Mouse (Mus musculus) adrenal gland, adult (tissue): ENCODE results near the gene Elp6.
A peak's percentile ranks its signal among the peaks of the same experiment; 100 is the strongest.
"Not testable (repeated sequence)": the region's sequence is repeated elsewhere in the genome, so short reads cannot be mapped to it uniquely, and the experiment has no call there.

ENCODE experiments used
- DNase-seq, 2 experiments: peaks; one replicate each; pipeline ENCODE4 v3.0.0; 2022 to 2023; ENCODE audit warnings: low spot score in 1 of 2; ENCODE audit not compliant: inconsistent age in 2 of 2

Gene Elp6

DNA sequence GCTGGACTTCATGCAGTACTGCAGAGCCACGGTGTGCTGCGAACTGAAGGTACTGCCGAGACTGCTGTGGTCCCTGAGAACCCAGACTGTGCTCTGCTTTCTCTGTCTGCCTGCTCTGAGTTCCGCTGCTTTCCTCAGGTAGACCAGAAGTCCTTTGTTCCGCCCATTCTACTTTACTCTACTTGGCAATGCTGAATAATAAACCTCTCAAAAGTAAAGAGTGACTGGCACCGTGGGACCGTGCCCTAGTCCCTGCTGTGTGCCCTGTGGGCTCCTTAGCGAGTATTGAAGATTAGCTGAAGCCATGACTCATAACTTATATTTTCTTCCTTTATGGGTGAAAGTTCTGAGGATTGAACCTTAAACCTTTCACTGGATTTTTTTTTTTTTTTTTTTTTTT lies 10.9 kb downstream of the Elp6 start:
- no peak for DNase-seq

DNA sequence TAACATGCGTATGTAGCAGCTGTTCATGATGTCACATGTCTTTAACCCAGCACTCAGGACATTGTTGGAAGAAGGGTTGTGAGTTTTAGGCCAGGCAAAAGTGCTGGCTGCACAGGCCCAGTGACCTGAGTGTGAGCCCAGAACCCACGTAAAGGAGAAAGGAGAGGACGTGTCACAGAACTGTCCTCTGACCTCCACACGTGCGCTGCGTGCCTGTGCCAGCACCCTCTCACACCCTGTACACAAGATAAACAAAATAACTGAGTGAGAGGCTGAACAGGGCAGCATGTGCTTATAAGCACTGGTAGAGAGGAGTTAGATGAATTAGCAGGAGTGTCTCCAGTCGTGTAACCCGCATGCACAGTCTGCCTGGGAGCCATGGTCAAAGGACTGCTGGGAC lies 11.5 kb downstream of the Elp6 start:
- no peak for DNase-seq

DNA sequence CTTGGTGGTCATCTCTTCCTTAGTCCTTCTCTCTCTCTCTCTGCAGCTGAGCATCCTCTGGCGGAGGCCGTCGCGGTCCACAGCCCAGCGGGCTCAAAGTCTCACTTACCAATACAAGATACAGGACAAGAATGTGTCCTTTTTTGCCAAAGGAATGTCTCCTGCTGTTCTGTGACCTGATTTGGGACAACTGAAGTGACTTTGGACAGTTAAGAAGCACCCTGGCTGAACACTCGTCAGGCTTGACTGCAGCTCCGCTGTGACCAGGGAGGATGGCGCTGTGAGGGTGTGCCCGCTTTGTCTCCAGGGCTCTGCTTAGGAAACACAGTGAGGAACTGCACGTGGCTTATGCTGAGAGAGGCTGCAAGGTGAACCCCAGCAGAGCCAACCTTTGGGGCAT lies 15.8 kb downstream of the Elp6 start:
- DNase-seq = no peak

DNA sequence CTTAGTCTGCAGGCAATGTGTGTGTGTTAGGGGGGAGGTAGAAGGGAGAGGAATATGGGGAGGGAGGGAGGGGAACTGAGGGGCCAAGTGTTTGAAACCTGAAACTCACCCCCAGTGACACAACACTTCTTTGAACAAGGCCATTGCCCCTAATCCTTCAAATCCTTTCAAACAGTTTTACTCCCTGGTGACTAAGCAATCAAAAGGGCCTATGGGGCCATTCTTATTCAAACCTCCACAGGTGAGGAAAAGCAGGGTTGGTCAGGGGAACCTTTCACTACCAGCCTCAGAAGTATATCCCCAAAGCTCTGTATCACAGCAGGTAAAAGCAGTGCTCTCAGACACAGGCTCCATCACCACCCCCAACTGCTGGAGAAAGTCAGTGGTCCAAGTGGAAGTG lies 18.0 kb downstream of the Elp6 start:
- no peak for DNase-seq

DNA sequence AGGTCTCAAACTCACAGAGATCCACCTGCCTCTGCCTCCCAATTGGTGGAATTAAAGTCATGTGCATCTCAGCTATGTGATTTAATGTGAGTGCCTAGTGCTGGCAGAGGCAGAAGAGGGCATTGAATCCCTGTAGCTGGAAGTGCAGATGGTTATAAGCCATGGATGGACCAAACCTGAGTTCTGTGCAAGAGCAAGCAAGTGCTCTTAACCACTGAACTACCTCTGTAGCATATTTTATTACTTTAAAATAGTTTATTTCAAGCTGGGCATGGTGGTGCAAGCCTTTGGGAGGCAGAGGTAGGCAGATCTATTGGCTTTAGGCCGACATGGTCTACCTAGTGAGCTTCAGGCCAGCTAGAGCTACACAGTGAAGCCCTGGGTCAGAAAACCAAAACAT lies 19.2 kb downstream of the Elp6 start:
- DNase-seq = no peak

DNA sequence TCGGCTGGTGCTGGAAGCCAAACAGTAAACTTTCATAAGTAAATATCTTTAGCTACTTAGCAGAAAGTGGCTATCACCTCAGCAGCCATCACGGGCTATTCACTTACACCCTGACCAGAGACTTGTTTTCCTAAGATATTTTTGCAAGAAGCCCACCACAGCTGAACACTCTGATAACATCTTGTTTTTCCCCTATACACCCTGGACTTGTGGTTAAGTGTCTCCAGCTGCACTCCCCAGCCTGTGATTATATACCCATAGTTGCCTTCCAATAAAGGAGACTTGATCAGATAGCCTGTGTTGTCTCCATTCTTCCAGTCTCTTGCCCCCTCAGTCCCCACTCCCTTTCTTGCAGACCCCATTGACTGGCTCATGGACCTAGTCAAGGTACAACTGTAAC lies 23.2 kb downstream of the Elp6 start:
- DNase-seq = no peak

DNA sequence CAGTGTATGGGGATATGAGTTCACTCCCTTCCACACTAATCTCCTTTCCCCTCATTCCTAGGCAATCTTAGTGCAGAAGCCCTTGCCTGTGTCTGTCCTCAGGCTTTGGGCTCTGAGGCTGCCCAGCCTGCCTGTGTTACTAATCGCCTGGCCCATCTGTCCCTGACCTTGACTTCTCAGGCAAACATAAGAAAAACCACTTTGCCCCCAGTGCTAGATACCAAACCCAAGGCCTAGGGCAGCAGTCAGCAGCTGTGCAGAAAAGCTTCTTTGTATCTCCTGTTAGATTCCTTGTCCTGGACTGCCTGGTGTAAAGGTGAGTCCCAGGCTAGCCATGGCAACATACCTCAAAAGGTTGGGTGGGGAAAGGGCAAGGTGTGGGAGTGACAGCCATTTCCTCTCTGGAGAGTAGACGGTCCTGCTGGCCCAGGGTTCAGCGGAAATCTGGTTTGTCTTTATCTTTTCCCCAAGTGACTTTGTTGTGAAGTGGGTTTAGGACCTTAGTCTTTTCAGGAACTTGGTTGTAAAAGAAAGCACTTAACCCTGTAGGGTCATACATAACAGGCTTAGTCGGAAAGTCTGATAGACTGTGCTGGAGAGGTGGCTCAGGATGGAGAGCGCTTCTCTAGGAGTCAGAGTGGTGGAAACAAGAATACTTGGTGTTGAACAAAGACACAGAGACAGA lies 24.1 kb downstream of the Elp6 start:
- peak; percentile 41 to 74 for DNase-seq

DNA sequence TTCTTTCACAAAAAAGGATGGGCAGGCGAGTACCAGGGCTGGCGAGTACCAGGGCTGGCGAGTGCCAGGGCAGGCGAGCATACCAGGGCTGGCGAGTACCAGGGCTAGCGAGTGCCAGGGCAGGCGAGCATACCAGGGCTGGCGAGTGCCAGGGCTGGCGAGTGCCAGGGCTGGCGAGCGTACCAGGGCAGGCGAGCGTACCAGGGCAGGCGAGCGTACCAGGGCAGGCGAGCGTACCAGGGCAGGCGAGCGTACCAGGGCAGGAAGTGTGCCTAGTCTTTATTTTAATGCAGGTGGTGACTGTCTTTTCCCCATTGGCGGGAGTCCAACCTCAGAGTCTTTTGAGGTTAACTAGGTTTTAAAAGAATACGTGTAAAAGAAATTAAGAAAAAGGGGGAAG lies 24.7 kb downstream of the Elp6 start:
- no peak for DNase-seq

DNA sequence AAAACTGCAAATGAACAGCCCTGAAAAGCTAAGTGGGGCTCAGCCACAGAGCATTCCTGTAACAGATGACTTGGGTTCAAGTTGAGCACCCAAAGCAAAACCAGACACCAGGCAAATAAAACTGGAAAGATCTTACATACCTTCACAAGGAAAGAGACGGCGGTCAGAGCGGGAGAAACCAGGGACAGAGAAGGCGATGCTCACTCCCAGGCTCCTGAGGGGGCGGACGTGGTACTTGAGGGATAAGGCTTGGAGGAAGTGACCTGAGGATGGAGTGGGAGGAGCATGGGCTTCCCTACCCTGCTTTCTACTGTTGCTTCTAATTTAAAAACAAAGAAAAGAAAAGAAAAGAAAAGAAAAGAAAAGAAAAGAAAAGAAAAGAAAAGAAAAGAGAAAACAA lies 25.4 kb downstream of the Elp6 start:
- DNase-seq = no peak

DNA sequence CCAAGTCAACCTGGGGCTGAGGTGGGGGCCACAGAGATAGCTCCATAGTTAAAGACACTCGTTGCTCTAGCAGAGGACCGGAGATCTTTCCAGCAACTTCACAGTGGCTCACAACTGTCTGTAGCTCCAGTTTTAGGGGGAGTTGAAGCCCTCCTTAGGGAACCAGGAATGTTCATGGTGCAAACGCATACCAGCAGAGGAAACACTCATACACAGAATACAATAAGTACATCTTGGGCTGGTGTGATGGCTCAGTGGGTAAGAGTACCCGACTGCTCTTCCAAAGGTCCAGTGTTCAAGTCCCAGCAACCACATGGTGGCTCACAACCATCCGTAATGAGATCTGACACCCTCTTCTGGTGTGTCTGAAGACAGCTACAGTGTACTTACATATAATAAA lies 25.9 kb downstream of the Elp6 start:
- DNase-seq = not testable (repeated sequence)

DNA sequence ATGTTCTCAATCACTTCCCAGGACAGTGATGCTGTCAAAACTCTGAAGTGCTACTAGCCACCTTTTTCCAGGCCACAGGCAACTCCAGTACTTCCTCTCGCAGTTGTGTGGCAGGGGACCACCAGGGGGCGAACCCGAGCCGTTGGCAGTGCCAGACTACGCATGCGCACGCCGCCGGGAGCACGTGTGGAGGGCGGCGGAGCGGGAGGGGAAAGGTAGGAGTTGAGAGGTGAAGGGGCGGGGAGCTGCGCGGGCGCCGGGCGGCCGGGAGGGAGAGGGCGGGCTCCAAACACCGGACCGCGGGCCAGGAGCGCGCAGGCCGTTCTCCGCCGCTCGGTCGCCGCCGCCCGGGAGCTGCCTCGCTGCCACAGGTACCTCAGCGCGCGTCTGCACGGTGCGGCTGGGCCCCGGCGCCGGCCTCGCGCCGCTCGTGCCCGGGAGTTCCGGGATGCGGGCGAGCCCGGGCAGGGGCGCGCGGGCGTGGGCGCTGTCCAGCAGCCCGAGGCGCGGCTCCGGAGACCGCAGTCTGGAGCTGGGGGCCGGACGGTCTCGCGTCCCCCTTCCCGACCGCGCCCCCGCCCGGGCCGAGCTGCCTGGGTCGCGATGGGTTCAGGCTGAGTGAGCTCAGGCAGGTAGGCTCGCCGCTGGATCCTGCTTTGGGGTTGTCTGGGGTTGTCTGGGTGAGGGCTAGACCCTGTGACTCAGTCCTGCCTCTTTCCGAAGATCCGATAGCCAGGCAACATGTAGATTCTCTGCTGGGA lies 28.3 kb downstream of the Elp6 start, which contains the start of gene Scap:
TSS of gene Scap (plus strand) at position 154 of the 761 bp plus-strand sequence.
- peak; percentile 97 to 100 for DNase-seq

DNA sequence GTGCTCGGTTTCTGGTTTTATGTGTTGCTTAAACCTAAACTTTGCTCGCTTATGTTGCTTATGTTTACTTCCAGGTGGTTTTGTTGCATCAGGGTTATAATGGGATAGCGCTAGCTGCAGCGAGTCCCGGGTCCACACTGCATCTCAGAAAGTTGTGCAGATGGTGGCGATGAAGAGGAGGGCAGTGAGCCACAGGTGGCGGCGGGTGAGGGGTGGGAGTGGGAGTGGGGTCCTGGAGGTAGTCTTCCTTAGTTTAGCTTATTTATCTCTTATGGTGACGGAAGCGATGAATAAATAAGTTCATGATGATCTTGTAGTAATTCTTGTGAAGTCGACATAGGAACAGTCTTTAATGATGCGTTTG lies 28.9 kb downstream of the Elp6 start:
- no peak for DNase-seq

DNA sequence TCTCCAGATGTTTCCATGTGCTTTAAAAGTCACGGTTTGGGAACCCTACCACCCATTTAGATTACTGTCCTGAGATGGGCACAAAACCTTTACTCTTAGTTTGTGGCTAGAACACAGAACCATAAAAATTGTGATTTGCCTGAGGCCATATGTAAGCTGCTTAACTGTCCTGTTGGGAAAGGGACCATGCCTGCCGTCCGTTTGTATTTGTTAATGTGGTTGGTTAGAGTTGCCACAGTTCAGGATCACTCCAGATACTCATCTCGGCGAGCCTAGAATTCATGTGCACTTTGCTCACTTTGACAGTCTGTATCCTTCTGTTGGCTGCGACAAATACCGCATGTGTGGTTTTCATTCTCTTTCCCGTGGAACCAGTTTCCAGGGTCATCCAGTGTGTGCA lies 29.9 kb downstream of the Elp6 start:
- peak in 1 of 2 experiments; percentile 45 for DNase-seq

DNA sequence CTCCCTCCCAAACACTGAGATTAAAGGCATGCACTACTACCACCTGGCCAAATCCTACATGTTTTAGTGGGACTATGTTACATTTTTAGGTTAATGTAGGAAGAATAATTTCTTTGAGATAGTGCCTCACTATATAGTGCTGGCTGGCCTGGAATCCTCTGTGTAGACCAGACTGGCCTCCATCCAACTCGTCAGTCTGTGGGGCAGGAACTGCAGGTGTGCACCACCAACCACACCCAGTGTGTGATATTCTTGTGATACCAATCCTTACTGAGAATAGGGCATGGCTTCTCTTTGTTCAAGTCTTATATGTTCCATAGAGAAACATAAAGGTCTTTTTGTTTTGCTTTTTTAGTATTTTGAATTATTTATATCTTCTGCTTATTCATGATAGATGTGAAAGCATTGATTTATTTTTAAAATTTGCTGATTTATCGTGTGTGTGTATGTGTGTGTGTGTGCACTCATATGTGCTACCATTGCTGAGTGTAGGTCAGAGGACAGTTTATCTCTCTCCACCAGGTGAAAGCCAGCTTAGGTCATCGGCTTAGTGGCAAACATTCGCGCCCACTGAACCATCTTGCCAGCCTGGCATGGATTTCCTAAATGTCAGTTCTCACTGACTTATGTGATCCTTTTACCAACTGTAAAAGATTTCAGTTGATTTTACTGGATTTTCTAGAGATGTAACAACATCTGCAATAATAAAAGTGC lies 35.2 kb downstream of the Elp6 start:
- no peak for DNase-seq

DNA sequence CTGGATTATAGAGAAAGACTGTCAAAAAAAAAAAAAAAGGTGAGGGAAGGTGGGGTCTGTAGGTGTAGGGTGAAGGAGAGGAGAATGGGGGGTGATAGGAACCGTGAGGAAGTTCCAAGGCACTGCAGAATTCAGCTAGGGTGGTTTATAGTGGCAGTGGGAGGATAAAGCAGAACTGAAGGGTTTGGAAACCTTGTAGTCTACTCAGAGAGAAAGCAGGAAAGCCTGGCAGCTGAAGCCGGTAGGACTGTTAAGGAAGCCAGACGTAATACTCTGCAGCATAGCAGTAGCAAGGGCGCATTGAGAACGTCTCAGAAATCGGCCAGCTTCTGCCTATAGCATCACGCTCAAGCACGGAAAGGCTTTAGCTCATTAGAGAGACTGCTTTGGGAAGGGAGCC lies 37.0 kb downstream of the Elp6 start:
- DNase-seq = no peak

DNA sequence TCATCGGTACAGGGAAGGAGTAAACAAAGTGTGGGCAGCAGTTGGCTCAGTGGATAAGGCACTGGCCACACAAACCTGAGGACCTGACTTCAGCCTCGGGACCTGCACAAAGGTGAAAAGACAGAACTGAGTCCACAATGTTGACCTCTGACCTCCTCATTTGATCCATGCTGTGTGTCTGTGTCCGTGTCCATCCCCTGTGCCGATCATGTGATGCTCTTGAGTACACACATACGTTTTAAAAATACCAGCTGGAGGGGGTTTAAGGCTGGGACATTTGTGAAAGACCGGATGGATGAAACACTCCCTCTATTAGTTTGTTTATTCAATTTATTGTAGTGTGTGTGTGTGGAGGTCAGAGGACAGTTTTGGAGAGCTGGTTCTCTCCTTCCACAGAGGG lies 38.8 kb downstream of the Elp6 start:
- no peak for DNase-seq

DNA sequence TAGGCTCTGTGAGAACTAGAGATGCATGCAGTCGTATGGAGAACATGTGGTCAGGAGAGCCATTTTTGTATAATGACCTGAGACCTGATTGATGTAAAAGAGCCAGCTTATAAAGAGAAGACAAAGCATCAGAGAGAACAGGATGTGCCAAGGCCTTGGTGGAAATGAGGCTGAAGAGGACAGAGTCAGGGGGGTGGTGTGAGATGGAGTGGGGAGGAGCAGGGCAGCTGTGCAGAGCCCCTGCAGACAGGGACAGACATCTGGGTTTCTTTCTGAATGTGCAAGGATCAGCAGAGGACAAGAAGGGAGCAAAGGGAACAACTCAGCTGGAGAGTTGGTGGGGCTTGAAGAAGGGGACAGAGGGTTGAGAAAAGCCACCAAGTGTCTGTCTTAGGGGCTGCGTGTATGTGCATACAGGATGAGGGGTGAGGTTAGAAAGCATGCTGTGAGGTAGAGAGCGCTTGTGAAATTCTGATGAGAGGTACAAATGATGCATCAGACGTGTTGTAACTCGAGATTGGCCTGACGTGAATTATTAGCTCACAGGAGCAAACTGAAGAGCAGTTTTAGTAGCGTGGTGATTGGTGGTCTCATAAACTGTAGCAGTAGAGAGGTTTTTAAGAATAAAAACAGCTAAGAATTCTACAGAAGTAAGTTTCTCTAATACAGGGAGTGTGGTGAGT lies 40.2 kb downstream of the Elp6 start:
- DNase-seq = peak in 1 of 2 experiments; percentile 56

DNA sequence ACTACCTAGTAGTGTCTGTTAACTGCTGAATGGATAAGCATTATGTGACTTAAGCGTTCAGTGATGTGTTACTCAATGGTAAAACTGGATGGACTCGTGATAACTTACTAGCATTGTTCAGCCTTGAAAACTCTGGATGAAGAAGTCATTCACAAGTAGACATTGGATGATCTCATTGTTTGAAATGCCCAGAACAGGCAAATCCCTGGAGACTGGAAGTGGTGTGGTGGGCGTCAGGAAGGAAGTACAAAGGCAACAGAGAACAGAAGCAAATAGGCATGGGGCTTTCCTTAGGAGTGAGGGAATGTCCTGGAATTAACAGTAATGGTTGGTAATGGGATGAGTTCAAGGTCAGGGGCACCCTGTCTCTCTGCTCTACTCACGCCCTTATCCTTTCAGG lies 43.9 kb downstream of the Elp6 start:
- peak in 1 of 2 experiments; percentile 55 for DNase-seq

DNA sequence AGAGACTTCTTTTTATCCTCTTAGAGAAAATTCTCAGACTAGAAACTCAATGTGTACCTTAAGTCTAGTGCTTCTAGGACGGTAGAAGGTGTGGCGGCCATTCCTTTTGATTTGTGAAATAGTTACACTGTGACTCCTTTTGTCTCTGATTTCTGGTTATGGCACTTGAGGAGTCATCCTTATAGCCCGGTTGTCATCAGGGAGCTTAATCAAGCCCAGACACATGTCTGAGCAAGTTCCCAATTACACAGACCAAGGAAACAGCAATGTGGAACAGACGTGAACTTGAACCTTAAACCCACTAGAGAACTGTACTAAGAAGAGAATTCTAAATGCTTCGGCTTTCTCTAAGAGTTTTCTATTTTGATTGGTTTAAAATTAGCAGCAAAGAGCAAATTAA lies 45.2 kb downstream of the Elp6 start:
- DNase-seq = no peak

DNA sequence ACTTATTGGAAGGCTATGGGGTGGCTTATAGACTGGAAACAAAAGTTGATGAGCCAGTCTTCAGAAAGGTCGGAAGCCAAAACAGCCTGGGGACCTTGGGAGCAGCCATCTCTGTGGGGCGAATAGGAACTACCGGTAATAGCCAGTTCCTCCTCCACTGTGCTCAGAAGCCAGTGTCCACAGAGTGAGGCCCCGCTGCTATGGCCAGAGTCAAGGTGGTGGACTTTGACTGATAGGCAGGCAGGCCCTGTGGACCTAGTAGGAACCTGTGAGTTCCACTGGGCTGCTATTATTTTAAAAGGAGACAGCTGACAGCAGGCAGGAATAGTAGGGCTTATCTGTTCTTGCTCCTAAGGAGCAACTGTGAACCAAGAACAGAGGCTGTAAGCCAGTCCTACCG lies 45.6 kb downstream of the Elp6 start:
- no peak for DNase-seq

DNA sequence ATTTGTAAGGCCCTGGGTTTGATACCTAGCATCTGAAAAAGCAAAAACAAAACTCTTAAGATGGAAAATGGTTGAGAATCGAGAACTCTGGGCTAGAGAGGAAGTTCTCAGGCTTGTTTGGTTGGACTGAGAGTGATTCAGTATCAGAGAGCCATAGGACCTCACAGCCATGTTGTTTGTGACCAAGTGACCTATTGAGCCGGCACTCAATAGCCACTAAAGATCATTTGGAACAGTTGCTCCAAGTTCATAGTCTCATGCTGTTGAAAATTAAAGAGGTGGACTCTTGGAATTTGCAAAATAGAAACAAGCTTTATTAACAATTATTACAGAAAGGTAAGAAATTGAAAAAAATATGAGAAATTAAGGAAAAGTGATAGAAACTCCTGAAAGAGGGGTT lies 46.4 kb downstream of the Elp6 start:
- DNase-seq = no peak
